Mouse (Mus musculus): ENCODE results near the gene Wwtr1.

The Wwtr1 gene

DNA sequence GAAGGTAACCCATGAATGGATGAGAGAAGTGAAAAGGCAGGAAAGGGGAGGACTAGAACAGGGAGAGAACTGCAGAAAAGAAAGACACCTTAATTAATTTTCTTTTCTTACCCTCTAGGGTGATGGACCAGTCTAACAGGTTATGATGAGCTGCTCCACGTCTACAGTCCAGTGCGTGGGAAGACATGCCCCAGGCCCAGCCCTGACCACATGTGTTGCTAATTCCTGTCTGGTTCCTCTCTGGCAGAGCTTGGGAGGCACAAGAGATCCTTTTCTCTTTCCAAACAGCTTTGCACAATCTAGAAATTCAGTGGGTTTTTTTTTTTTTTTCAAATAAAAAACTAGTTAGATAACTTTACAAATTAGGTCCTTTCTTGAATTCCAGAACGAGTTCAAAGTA lies 134.8 kb downstream of the Wwtr1 start:
- DNase-seq, result no peak

GRCm38 (mm10) chr3:57435364-57435763 lies 140.3 kb downstream of the Wwtr1 start:
- DNase-seq, result no peak

- no peak for DNase-seq
Measured at GRCm38 (mm10) chr3:57431706-57432105, 144.0 kb downstream of the Wwtr1 start.

- DNase-seq, result peak; percentile 28
Measured at GRCm38 (mm10) chr3:57429486-57429885, 146.2 kb downstream of the Wwtr1 start.

GRCm38 (mm10) chr3:57428682-57429464 lies 146.8 kb downstream of the Wwtr1 start:
- DNase-seq, result peak; percentile 46

DNA sequence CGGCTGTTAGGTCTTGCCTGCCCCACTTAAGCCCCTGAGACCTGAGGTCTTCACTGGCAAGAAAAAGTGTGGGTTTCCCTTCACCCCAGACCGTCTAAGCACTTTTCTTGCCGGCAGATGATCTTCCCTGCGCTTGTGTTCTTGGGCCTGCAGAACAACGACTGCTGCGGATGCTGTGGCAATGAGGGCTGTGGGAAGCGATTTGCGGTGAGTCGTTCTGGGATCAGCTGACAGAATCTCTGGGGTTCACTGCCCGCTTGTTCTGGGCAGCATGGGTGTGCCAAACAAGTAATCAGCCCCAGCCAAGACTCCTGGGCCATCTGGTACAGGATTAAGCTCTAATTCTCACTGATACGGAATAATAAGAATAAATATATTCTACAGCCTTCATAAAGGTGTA lies 149.4 kb downstream of the Wwtr1 start:
- DNase-seq, result no peak

GRCm38 (mm10) chr3:57425089-57425730 lies 150.5 kb downstream of the Wwtr1 start, which contains the start of gene Tm4sf4:
Tm4sf4 (plus strand) TSS chr3:57425314.
- DNase-seq, result no peak

DNA sequence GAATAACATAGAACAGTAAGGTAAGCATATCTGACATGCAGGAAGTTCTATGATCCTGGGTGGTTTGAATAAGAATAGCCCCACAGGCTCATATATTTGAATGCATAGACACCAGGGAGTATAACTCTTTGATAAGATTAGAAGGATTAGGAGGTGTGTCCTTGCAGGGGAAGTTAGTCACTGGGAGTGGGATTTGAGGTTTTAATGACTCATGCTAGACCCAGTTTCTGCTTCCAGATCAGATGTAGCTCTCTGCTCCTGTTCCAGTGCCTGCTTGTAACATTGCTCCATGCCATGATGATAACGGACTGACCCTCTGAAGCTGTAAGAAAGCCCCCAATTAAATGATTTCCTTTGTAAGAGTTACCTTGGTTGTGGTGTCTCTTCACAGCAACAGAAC lies 155.1 kb downstream of the Wwtr1 start:
- no peak for DNase-seq

- no peak for DNase-seq
Measured at GRCm38 (mm10) chr3:57420233-57420632, 155.5 kb downstream of the Wwtr1 start.

- DNase-seq, result no peak
Measured at GRCm38 (mm10) chr3:57411535-57411934, 164.2 kb downstream of the Wwtr1 start.
